Mouse (Mus musculus) NIH3T3 (cell line): ENCODE measurements around the gene Ms4a3.

ENCODE experiments used
- DNase-seq: peaks from one replicate; pipeline ENCODE4 v3.0.0-alpha.2; 2012; ENCODE audit warnings: low read depth

The Ms4a3 gene

GRCm38 (mm10) chr19:11589205-11589604 lies 51.4 kb downstream of the Ms4a3 start:
- DNase-seq = no peak
